Mouse (Mus musculus) R1 (cell line): ENCODE results near the gene Gm14085.
"Not testable (repeated sequence)": the region's sequence is repeated elsewhere in the genome, so short reads cannot be mapped to it uniquely, and the experiment has no call there.

ENCODE experiments used
- DNase-seq: peaks from one replicate; pipeline ENCODE4 v3.0.0-alpha.2; 2018; ENCODE audit warnings: low read depth, low spot score

Gm14085 gene

DNA sequence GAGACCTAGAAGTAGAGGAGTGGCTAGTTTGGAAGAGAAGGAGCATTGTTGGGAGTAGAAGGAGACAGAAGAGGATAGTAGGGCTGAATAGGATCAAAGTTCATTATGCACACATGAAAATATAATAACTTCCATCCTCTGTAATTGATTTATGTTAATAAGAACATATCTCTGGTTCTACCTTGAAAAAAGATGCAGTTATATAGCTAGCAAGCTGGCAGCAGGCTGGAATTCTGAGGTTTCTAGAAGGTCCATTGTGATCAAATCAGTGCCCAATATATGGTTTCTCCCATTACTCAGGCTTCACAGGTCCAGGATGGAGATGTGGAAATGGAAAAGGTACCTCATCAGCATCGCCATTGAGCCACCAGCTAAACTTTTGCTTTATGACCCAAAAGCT, at the start of gene Gm14085:
Gene Gm14085 (plus strand): TSS at position 301 of the 400 bp plus-strand sequence.
- DNase-seq: no peak

DNA sequence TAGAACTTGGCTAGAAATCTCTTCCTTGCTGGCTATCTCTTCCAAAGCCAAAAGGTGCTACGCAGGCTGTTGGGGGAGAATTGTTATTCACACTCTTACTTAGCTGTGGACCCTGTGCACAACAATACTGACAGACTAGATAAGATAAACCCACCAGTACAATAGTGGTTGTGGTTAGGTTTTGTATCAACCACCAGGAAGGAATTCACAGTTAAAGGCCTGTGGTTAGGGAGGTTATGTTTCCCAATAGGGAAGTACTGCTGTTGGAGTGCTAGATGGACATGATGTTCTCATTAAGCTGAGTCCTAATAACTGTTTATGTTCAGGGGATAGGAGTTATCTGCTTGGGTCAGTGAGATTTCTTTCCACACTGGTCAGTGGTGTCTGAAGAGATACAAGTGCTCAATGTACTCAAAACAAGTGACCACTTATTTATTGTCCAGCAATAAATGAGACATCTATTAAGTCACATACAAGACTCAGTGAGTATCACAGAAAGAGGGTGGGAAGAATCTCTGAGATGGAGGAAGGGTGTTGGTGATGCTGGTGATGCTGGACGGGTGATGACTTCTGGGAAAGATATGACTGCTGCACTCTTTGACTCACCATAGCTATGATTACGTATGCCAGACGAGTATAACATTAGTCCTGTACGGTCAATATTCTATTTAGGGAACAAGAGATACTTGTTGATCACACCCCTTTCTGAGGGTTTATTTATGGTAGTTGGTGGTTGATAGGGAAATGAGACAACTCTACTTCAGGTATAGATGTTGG, 45.8 kb upstream of the Gm14085 start:
- DNase-seq: not testable (repeated sequence)

DNA sequence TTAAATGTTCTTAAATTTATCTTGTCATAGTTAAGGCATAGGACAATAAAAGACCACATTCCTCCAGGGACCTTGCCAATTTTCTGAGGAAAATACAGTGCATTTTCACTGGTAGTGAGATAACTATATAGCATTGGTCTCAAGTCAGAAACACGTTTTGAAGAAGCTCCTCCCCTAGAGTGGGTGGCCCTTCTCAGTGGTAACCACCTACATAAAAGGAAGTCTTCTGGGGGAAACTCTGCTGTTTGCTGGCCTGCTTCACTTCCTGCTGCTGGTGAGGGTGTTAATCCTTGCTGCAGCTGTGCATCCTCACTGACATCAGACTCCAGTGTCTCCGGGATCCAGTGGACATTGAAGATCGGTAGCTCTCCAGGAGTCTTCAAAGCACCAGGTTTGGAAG, 44.2 kb upstream of the Gm14085 start:
- DNase-seq: not testable (repeated sequence)

- DNase-seq: no peak
Measured at GRCm38 (mm10) chr2:122441000-122441933, 43.5 kb upstream of the Gm14085 start.

- DNase-seq: no peak
Measured at GRCm38 (mm10) chr2:122450351-122450750, 34.4 kb upstream of the Gm14085 start.

DNA sequence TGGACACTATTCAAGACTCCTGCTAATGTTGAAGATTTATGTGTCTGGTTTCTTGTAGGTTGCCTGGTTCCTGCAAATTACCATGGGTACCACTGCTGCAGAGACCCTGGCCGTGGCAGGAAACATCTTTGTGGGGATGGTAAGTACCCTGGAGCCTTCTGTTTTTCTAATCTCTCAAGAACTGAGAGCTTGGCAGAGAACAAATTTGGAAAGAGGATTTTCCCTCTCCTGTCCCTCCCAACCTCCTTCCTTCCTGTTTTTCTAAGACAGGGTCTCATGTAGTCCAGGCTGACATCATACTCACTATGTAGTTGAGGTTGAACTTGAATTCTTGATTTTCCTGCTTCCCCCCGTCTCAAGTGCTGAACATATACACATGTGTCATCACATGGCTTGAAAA, 32.3 kb upstream of the Gm14085 start:
- no peak for DNase-seq

DNA sequence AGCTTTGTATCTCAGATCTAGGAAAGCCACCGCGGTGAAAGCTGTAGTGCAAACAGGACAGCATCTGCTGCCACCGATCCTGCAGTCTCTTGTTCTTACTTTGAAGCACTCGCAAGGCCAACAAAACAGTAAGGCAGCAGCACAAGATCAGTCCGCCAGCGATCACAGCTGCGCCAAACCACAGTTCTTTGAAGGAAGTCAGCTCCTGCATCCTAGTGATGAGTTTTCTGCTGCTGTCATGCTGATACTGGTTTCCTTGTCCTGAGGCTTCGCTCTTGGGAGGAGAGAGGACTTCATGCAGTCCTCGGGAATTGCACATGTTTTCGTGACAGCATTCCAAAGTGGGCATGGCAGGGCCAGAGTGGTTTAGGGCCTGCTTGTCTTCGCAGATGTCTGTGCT, 17.8 kb upstream of the Gm14085 start:
- no peak for DNase-seq

DNA sequence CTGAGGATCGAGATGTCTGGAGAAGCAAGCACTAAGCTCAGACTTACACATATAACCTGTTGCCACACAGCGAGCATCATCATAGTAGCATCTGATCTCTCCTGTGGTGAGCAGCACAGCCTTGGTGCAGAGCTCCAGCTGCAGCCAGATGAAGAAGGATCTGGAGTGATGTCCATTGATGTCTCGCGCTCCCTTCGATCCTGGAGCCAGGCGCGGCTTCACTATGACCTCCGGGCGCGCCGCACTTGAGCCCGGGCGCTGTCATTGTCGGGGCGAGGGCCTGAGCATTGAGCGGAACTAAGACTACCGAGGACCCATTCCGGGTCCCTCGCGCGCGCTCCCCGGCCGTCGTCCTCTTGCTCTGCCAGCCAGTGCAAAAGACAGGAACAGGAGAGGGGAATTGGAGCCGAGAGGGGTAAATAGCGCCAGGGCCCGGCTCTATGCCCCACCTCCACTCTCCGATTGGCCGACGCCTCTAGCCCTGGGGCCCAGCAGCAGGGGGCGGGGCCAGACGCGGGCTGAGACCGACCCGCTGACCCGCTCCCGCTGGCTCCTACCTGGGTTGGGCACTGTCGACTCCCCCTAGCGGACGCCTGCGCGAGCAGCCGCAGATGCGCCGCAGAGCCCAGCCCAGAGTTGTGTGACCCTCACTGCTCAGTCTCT, 17.3 kb upstream of the Gm14085 start:
- peak; percentile 92 for DNase-seq

DNA sequence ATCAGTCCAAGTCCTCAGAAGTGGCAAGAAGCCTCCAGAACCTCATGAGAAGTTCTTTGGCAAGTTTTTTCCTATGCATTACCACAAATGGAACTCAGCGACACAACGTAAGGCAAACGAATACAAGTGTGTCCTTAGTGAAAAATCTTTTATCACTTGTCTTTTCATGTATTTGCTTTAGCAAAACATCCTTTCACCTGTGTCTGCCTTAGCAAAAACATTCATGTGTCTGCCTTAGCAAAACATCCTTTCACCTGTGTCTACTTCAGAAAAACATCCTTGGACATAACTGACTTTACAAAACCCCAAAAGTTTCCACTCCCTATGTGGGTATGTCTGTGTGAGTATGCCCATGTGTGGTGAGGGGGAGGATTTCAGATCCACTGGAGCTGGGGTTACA, 15.5 kb upstream of the Gm14085 start:
- no peak for DNase-seq

DNA sequence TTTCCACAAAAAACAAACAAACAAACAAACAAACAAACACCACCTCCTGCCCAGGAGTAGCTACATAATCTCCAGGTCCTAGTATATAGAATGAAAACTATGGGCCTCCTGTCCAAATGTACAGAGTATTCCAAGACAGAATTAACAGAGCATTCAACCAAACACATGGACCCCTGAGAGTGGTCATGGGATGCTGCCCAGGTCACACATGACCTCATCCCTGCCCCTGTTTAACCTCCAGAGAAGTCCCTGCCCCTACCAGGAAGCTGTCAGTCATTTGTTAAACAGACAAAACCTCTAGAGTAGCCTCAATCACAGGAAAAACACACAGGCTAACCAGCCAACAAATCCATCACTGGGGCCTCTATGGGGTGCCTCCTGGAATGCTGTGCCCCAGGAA, 8.2 kb upstream of the Gm14085 start:
- DNase-seq: no peak

DNA sequence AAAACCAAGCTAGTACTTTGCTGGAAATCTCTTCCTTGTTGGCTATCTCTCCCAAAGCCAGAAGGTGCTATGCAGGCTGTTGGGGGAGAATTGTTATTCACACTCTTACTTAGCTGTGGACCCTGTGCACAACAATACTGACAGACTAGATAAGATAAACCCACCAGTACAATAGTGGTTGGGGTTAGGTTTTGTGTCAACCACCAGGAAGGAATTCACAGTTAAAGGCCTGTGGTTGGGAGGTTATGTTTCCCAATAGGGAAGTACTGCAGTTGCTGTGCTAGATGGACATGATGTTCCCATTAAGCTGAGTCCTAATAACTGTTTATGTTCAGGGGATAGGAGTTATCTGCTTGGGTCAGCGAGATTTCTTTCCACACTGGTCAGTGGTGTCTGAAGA, 954 bp upstream of the Gm14085 start:
- not testable (repeated sequence) for DNase-seq

DNA sequence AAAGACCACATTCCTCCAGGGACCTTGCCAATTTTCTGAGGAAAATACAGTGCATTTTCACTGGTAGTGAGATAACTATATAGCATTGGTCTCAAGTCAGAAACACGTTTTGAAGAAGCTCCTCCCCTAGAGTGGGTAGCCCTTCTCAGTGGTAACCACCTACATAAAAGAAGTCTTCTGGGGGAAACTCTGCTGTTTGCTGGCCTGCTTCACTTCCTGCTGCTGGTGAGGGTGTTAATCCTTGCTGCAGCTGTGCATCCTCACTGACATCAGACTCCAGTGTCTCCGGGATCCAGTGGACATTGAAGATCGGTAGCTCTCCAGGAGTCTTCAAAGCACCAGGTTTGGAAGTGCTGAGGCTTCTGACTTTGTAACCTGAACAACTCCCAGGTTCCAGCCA, 913 bp downstream of the Gm14085 start:
- DNase-seq: not testable (repeated sequence)

GRCm38 (mm10) chr2:122486122-122486521, 1.4 kb downstream of the Gm14085 start:
- DNase-seq: not testable (repeated sequence)

GRCm38 (mm10) chr2:122486674-122487073, 1.9 kb downstream of the Gm14085 start:
- DNase-seq: no peak

GRCm38 (mm10) chr2:122529696-122530095, 45.0 kb downstream of the Gm14085 start:
- not testable (repeated sequence) for DNase-seq

GRCm38 (mm10) chr2:122531290-122531689, 46.5 kb downstream of the Gm14085 start:
- DNase-seq: no peak

GRCm38 (mm10) chr2:122531726-122532125, 47.0 kb downstream of the Gm14085 start:
- DNase-seq: no peak

DNA sequence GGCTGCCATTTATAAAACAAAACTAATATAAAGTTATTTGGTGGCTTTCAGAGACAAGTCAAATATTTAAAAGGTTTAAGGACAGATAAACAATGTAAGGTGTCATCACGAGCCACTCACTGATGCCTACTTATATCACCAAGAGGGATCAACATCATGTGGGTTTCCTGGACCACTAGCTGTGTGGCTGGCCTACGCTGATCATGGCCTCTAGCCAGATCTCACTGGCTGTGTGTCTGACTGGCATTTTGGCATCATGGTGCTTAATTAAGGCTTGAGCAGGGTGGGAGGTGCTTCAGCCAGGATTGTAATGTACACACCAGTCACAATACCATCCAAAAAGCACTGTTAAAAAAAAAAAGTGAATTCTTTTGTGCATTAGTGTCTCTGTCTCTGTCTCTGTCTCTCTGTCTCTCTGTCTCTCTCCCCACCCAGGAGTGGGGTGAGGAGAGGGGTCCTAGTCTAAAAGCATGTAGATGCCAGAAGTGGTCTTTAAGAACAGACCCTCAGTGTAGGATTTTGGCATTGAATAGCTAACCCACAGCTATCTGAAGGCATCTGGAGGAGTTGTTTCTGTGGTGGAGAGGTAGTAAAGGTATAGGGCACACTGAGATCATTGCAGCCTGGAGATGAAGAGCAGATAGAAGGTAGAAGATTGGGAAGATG, 47.5 kb downstream of the Gm14085 start:
- DNase-seq: no peak

DNA sequence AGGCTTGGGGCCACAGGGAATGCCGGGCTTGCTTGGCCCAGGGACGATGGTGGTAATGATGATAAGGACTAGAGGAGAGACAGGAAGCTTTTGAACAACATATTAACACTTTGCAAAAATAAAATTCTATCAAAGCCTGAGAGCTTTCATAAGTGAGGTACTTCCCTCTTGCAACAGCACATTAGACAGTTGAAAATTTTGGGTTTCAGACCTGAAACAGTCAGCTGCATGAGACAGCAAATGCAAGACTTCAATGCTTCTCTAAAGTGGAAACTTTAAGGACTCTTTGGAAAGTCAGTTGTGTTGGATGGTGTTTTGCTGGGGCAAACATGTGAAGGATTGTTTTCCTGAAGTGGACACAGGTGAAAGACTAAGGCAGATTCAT, 48.1 kb downstream of the Gm14085 start:
- DNase-seq: no peak

GRCm38 (mm10) chr2:122533378-122533777, 48.6 kb downstream of the Gm14085 start:
- no peak for DNase-seq

DNA sequence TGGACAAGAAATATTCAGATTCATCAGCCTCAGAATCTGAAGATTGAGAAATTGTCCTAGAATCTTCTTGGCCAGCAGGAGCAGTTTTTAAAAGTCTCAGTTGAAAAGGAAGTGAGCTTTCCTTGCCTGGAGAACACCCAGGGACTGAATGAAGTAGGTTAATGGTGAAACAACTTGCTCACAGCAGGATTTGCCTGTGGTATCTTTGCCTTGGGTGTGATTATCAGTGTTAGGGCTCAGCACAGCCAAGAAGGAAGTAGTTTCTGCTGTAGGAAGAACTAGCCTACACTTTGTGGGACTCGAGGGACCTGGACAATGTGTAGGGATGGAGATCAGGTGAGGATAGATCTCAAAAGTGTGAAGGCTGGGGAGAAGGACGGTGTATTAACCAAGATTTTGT, 49.9 kb downstream of the Gm14085 start:
- no peak for DNase-seq

DNA sequence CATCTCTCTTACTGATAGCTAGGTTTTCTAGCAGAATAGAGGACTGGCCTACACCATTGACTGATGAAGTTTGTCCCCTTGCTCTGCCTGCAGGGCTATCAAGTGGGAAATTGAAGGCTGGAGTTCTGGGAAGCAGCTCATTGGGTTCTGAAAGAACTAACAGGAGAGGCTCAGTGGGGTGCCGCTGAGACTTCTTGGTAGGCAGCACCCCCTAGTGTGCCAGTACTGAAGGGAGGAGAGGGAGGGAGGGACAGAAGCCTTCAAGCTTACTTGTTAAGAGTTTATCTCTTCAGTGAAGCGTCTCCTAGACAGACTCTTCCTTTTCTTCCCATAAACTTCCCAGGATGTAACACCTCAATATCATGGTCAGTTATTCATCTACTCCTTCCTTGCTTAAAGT, 73.6 kb downstream of the Gm14085 start:
- DNase-seq: peak; percentile 30
